Mouse (Mus musculus) heart, adult 2 months (tissue): ENCODE measurements around the gene Wnt1.

Source experiments
- CTCF ChIP-seq: fragments of 200-600 bp; IDR thresholded peaks from 2 replicates; pipeline ENCODE4 v1.8.1; 2022; ENCODE audit warnings: antibody characterized with exemption, mild to moderate bottlenecking, moderate library complexity
- EP300 ChIP-seq: fragments of 200-500 bp; IDR thresholded peaks from 2 replicates; pipeline ENCODE4 v1.6.1; 2011; ENCODE audit warnings: low read depth, low read length, control low read depth; ENCODE audit not compliant: insufficient read depth
- POLR2A ChIP-seq: fragments of 200-500 bp; IDR thresholded peaks from 2 replicates; pipeline ENCODE4 v1.6.1; 2011; ENCODE audit warnings: mild to moderate bottlenecking, low read depth, low read length, control low read depth; ENCODE audit not compliant: insufficient read depth

GRCm38 (mm10) chr15:98792233-98793020, 2.8 kb downstream of the Wnt1 start:
- no peak for TF ChIP-seq CTCF
- no peak for TF ChIP-seq POLR2A
- TF ChIP-seq EP300, result no peak
